Mouse (Mus musculus) liver, embryonic 11.5 days (tissue): ENCODE data around the gene Pcsk1n. TPM values are rescaled to one million over a fixed set of nuclear protein-coding genes. Genes with fewer than 3 reads are reported as not detected.

ENCODE experiments used
- ATAC-seq: fragments of 200-750 bp; cut with Nextera tagmentation; replicated peaks from 2 replicates; pipeline ENCODE4 v1.8.0; 2017; ENCODE audit warnings: moderate number of reproducible peaks, mild to moderate bottlenecking, moderate TSS enrichment, moderate library complexity; ENCODE audit not compliant: low FRiP score
- DNase-seq: peaks from one replicate; pipeline ENCODE4 v3.0.0-alpha.2; 2017; ENCODE audit warnings: low spot score
- H3K27ac ChIP-seq: fragments of 300-500 bp; sonication (generic); 2 replicates; pipeline ENCODE4 v1.5.1; 2014; ENCODE audit warnings: mild to moderate bottlenecking, low read depth, low read length, control low read depth
- H3K27me3 ChIP-seq: fragments of 300-500 bp; sonication (generic); replicated peaks from 2 replicates; pipeline ENCODE4 v1.6.1; 2014; ENCODE audit warnings: low read length, mixed read lengths; ENCODE audit not compliant: control insufficient read depth, insufficient read depth
- H3K36me3 ChIP-seq: fragments of 300-500 bp; sonication (generic); 2 replicates; pipeline ENCODE4 v1.6.1; 2014; ENCODE audit warnings: mild to moderate bottlenecking, low read length, moderate library complexity, mixed read lengths; ENCODE audit not compliant: control insufficient read depth, insufficient read depth
- H3K4me1 ChIP-seq: fragments of 300-500 bp; sonication (generic); replicated peaks from 2 replicates; pipeline ENCODE4 v1.6.1; 2014; ENCODE audit warnings: low read length, mixed read lengths; ENCODE audit not compliant: control insufficient read depth, insufficient read depth
- H3K4me2 ChIP-seq: fragments of 300-500 bp; sonication (generic); 2 replicates; pipeline ENCODE4 v1.6.1; 2014; ENCODE audit warnings: mild to moderate bottlenecking, control low read depth, moderate library complexity
- H3K4me3 ChIP-seq: fragments of 300-500 bp; sonication (generic); 2 replicates; pipeline ENCODE4 v1.5.1; 2014; ENCODE audit warnings: low read depth, low read length, control low read depth
- H3K9ac ChIP-seq: fragments of 300-500 bp; sonication (generic); 2 replicates; pipeline ENCODE4 v1.6.1; 2014; ENCODE audit warnings: low read depth, low read length, control low read depth
- H3K9me3 ChIP-seq: fragments of 300-500 bp; sonication (generic); 2 replicates; pipeline ENCODE4 v1.6.1; 2016; ENCODE audit warnings: low read length, inconsistent platforms, mixed read lengths; ENCODE audit not compliant: control insufficient read depth
- WGBS: fragments of 180-500 bp; shearing (Covaris S2); extraction: QIAGEN DNeasy Blood & Tissue Kit; methylation state at CpG from one replicate; pipeline ENCODE4 v1.1.7; 2014; 5-methylcytosine and 5-hydroxymethylcytosine counted together
- polyA plus RNA-seq: library from polyadenylated mRNA; unstranded; fragments of >200 nt; fragmentation: Nextera tagmentation; extraction: Ambion mirVana; gene quantifications from 2 replicates; pipeline ENCODE4 v1.2.1, GENCODE M21; 2014

The Pcsk1n gene
- polyA plus RNA-seq, 1 experiment from 2014 or later = 0.67 TPM

GRCm38 (mm10) chrX:7926266-7926665 lies 6.6 kb downstream of the Pcsk1n start:
- WGBS = 58% methylated on average over 6 of the region's 6 CpGs
- H3K4me1 ChIP-seq = no peaks in the 10 kb centered on the region
- peaks cover 71% of the 10 kb centered on the region for H3K27me3 ChIP-seq
- DNase-seq (no peak), ATAC-seq (no peak)
- no peak overlapping the region for H3K27ac ChIP-seq
- no peak overlapping the region for H3K4me2 ChIP-seq
- no peak overlapping the region for H3K4me3 ChIP-seq
- H3K9ac ChIP-seq = no peak overlapping the region
- H3K36me3 ChIP-seq = no peaks in the 10 kb centered on the region
- no peaks in the 10 kb centered on the region for H3K9me3 ChIP-seq

GRCm38 (mm10) chrX:7927116-7927515 lies 7.5 kb downstream of the Pcsk1n start:
- H3K27ac ChIP-seq = no peak overlapping the region
- 24% methylated on average over 10 of the region's 10 CpGs for WGBS
- no peak for DNase-seq
- H3K36me3 ChIP-seq = no peaks in the 10 kb centered on the region
- H3K9me3 ChIP-seq = no peaks in the 10 kb centered on the region
- ATAC-seq = no peak
- H3K9ac ChIP-seq = no peak overlapping the region
- H3K4me3 ChIP-seq = no peak overlapping the region
- no peaks in the 10 kb centered on the region for H3K4me1 ChIP-seq
- H3K27me3 ChIP-seq = peaks cover 62% of the 10 kb centered on the region
- H3K4me2 ChIP-seq = no peak overlapping the region

GRCm38 (mm10) chrX:7928270-7928790 lies 8.7 kb downstream of the Pcsk1n start, which contains the start of gene Eras:
Eras (minus strand) TSS chrX:7928607.
- H3K4me2 ChIP-seq = no peak within 1 kb of the TSS
- DNase-seq (no peak), ATAC-seq (no peak)
- H3K9ac ChIP-seq = no peak within 1 kb of the TSS
- no peaks in the 10 kb centered on the region for H3K36me3 ChIP-seq
- no peak within 1 kb of the TSS for H3K27ac ChIP-seq
- no peaks in the 10 kb centered on the region for H3K4me1 ChIP-seq
- whole genome bisulfite sequencing = 19% methylated on average over 17 of the region's 19 CpGs
- H3K4me3 ChIP-seq = no peak within 1 kb of the TSS
- H3K27me3 ChIP-seq = peaks cover 50% of the 10 kb centered on the region
- H3K9me3 ChIP-seq = no peaks in the 10 kb centered on the region

- no peak overlapping the region for H3K4me2 ChIP-seq
Observed at GRCm38 (mm10) chrX:7936874-7937273, 17.3 kb downstream of the Pcsk1n start.

GRCm38 (mm10) chrX:7937667-7938066 lies 18.0 kb downstream of the Pcsk1n start:
- ATAC-seq = no peak
- DNase-seq = no peak
- Histone ChIP-seq H3K4me3 (no peak overlapping the region), H3K27me3 (no peaks in the 10 kb centered on the region), H3K9ac (no peak overlapping the region), H3K4me1 (no peaks in the 10 kb centered on the region), H3K9me3 (no peaks in the 10 kb centered on the region), H3K36me3 (0 out of 2 replicates have a peak, but pooled peaks cover 2% of the 10 kb centered on the region), H3K4me2 (no peak overlapping the region), H3K27ac (no peak overlapping the region)
- 76% methylated on average over 6 of the region's 6 CpGs for WGBS

More at GRCm38 (mm10) chrX:7936874-7937273, 17.3 kb downstream of the Pcsk1n start:
- Histone ChIP-seq H3K27ac (no peak overlapping the region), H3K4me3 (no peak overlapping the region), H3K9me3 (no peaks in the 10 kb centered on the region), H3K27me3 (no peaks in the 10 kb centered on the region), H3K4me1 (no peaks in the 10 kb centered on the region), H3K36me3 (0 out of 2 replicates have a peak, but pooled peaks cover 2% of the 10 kb centered on the region), H3K9ac (no peak overlapping the region)
- ATAC-seq (no peak), DNase-seq (no peak)
- 41% methylated on average over 11 of the region's 11 CpGs for WGBS

GRCm38 (mm10) chrX:7945618-7946017 lies 26.0 kb downstream of the Pcsk1n start:
- WGBS = 77% methylated on average over 8 of the region's 8 CpGs
- Histone ChIP-seq H3K9me3 (no peaks in the 10 kb centered on the region), H3K4me2 (no peak overlapping the region), H3K4me1 (no peaks in the 10 kb centered on the region; the same call in 1 of the 2 replicates), H3K27ac (no peak overlapping the region), H3K9ac (no peak overlapping the region), H3K4me3 (no peak overlapping the region), H3K27me3 (no peaks in the 10 kb centered on the region), H3K36me3 (no peaks in the 10 kb centered on the region)
- DNase-seq (no peak), ATAC-seq (no peak)

GRCm38 (mm10) chrX:7947108-7947899 lies 27.7 kb downstream of the Pcsk1n start, which contains the start of gene Hdac6:
Hdac6 (minus strand) TSS chrX:7947889.
- H3K27ac ChIP-seq = no peak within 1 kb of the TSS
- H3K36me3 ChIP-seq = no peaks in the 10 kb centered on the region
- DNase-seq (no peak), ATAC-seq (no peak)
- WGBS = 11% methylated on average over 35 of the region's 37 CpGs
- H3K4me3 ChIP-seq = peak within 1 kb of the TSS; percentile 52
- H3K4me2 ChIP-seq = peak within 1 kb of the TSS; percentile 72
- no peaks in the 10 kb centered on the region for H3K9me3 ChIP-seq
- peak within 1 kb of the TSS; percentile 63 for H3K9ac ChIP-seq
- no peaks in the 10 kb centered on the region for H3K27me3 ChIP-seq
- H3K4me1 ChIP-seq = no peaks in the 10 kb centered on the region; the same call in 1 of the 2 replicates

- no peaks in the 10 kb centered on the region; the same call in 1 of the 2 replicates for H3K4me1 ChIP-seq
- WGBS = 8% methylated on average over 38 of the region's 38 CpGs
- peak; percentile 99 for ATAC-seq
- peak overlapping the region; percentile 48; the same call in 1 of the 2 replicates for H3K9ac ChIP-seq
- peak overlapping the region; percentile 52 for H3K4me3 ChIP-seq
- H3K27me3 ChIP-seq = no peaks in the 10 kb centered on the region
- H3K27ac ChIP-seq = no peak overlapping the region
- no peaks in the 10 kb centered on the region for H3K36me3 ChIP-seq
- peak; percentile 81 for DNase-seq
- H3K4me2 ChIP-seq = peak overlapping the region; percentile 72
- no peaks in the 10 kb centered on the region for H3K9me3 ChIP-seq
Observed at GRCm38 (mm10) chrX:7947900-7948492, 28.4 kb downstream of the Pcsk1n start.
